ENCODE assay signal across 9 mouse cellular contexts in the genomic region with DNA sequence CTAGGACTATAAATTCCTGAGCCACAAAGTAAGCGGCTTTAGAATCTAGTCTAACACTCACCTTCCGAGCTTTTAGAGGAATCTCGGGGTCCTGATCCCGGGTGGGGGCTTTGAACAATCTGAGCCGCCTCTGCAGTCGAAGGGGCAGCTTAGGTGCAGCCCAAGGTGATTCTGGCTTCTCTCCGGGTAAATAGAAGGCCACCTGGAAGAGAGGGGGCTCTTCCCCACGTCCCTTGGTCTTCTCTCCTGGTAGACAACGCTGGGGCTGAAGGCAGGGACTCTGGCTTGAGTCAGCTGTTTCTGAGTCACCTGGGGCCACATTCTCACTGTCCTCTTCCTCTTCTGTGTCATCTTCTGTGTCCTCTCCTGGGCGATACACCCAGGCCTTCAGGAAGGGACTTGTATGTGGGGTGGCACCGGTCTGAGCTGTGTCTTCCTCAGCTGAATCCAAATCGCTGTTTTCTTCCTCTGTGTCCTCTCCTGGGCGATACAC. TPM values are rescaled to one million over a fixed set of nuclear protein-coding genes. Genes with fewer than 3 reads are reported as not detected.
DNase-seq lines count a peak whose midpoint lies in the region; ATAC-seq and TF ChIP-seq lines count a peak whose summit lies in the region.
"Had no signal": no experiment of that assay in that cellular context is flagged by ENCODE, and none has a peak within 500 bp of the region (broad histone marks: within the 10 kb centered on the region; RNA-seq: fewer than 3 reads in every experiment).

No protein-coding gene starts in this region.

- H3K4me3 ChIP-seq in cerebellum, adult 2 months (replicated peaks; ENCODE audit: insufficient read depth, low read depth, low read length), result peak overlapping the region; percentile 19
- H3K4me3 ChIP-seq in lung, embryonic 14.5 days (ENCODE audit: low read depth, low read length), result peak overlapping the region; percentile 26
- no peak overlapping the region for H3K4me3 ChIP-seq in neural tube, embryonic 15.5 days (replicated peaks)

- peak overlapping the region; percentile 4; the same call in 1 of the 2 replicates for H3K4me2 ChIP-seq in lung, embryonic 14.5 days
- peak overlapping the region; percentile 31 for H3K4me2 ChIP-seq in neural tube, embryonic 15.5 days

- H3K4me1 ChIP-seq in cerebellum, adult 2 months (ENCODE audit: control insufficient read depth, insufficient read depth, low read length), result peaks cover 13% of the 10 kb centered on the region
- H3K4me1 ChIP-seq in lung, embryonic 14.5 days (ENCODE audit: insufficient read depth), result no peaks in the 10 kb centered on the region
- peaks cover 42% of the 10 kb centered on the region for H3K4me1 ChIP-seq in neural tube, embryonic 15.5 days

- 0 out of 2 replicates have a peak overlapping the region, but pooled peaks have one; percentile 17 for H3K9ac ChIP-seq in lung, embryonic 14.5 days
- no peak overlapping the region for H3K9ac ChIP-seq in neural tube, embryonic 15.5 days (replicated peaks)

- TF ChIP-seq CTCF in cerebellum, adult 2 months (IDR thresholded peaks at IDR 0.05; ENCODE audit: borderline replicate concordance, insufficient read depth, low read depth, low read length), result no peak
- TF ChIP-seq CTCF in lung, embryonic 14.5 days (IDR thresholded peaks at IDR 0.05; ENCODE audit: low read depth), result no peak

- H3K9me3 ChIP-seq in lung, embryonic 14.5 days (ENCODE audit: low read depth, low read length), result no peaks in the 10 kb centered on the region
- no peaks in the 10 kb centered on the region for H3K9me3 ChIP-seq in neural tube, embryonic 15.5 days (replicated peaks)
- H3K9me3 ChIP-seq: neural tube, embryonic 12.5 days had no signal

- no peak overlapping the region for H3K27ac ChIP-seq in cerebellum, adult 2 months (ENCODE audit: insufficient read depth, low read length)
- H3K27ac ChIP-seq in lung, embryonic 14.5 days (ENCODE audit: low read depth), result no peak overlapping the region
- H3K27ac ChIP-seq in neural tube, embryonic 15.5 days (replicated peaks), result no peak overlapping the region
- H3K27ac ChIP-seq: neural tube, embryonic 12.5 days had no signal

- peak in 1 of 2 experiments; percentile 12 for DNase-seq in cerebellum, adult 2 months
- no peak for DNase-seq in cerebellum, adult 18-20 months
- DNase-seq in lung, embryonic 14.5 days, result no peak
- DNase-seq in lung, adult 18-20 months, result no peak
- DNase-seq in induced T-regulatory cell, adult 2 months (ENCODE audit: low read depth), result peak; percentile 40
- no peak for DNase-seq in thymus, postnatal 10 days (ENCODE audit: low spot score in 2 of 2)

- peaks cover 18% of the 10 kb centered on the region; the same call in 1 of the 2 replicates for H3K36me3 ChIP-seq in lung, embryonic 14.5 days (ENCODE audit: insufficient read depth)
- H3K36me3 ChIP-seq in neural tube, embryonic 15.5 days, result no peaks in the 10 kb centered on the region
- H3K36me3 ChIP-seq: neural tube, embryonic 12.5 days had no signal

- 81% methylated on average over 13 of the region's 13 CpGs for WGBS in cerebellum, adult 2 months
- 84% methylated on average over 13 of the region's 13 CpGs for whole genome bisulfite sequencing in lung, embryonic 14.5 days
- WGBS in neural tube, embryonic 15.5 days, result 87% methylated on average over 13 of the region's 13 CpGs

- no peak for TF ChIP-seq POLR2A in cerebellum, adult 2 months (IDR thresholded peaks at IDR 0.05; ENCODE audit: borderline replicate concordance, insufficient read depth, low read length)

- no peak for ATAC-seq in lung, embryonic 14.5 days (ENCODE audit: insufficient read depth)
- ATAC-seq in neural tube, embryonic 15.5 days (ENCODE audit: low FRiP score), result no peak
- no peak for ATAC-seq in megakaryocyte-erythroid progenitor cell, adult 5-6 weeks (replicated peaks; ENCODE audit: low FRiP score, low TSS enrichment, poor library complexity, severe bottlenecking)

- H3K27me3 ChIP-seq in cerebellum, adult 2 months (ENCODE audit: control insufficient read depth, insufficient read depth, low read length), result no peaks in the 10 kb centered on the region
- no peaks in the 10 kb centered on the region for H3K27me3 ChIP-seq in lung, embryonic 14.5 days (ENCODE audit: insufficient read depth, low read length)
- no peaks in the 10 kb centered on the region for H3K27me3 ChIP-seq in neural tube, embryonic 15.5 days (replicated peaks)
- H3K27me3 ChIP-seq: neural tube, embryonic 12.5 days had no signal

RNA-seq across cellular contexts. Expression of a gene that starts 2.3 kb away (rescaled TPM):
- 26.7 and 28.5 TPM in 2 replicates for polyA plus RNA-seq in cerebellum, adult 2 months (2012; rRNA removed)
- 15.6 and 17.5 TPM in 2 replicates for polyA plus RNA-seq in lung, embryonic 14.5 days (2014; fragmentation: Nextera tagmentation; extraction: Ambion mirVana)
- polyA plus RNA-seq in neural tube, embryonic 15.5 days (2015; fragmentation: Nextera tagmentation; extraction: Ambion mirVana), result 17.8 and 18.4 TPM in 2 replicates
- total RNA-seq in megakaryocyte-erythroid progenitor cell, adult 5-6 weeks (2014; fragmentation: Nextera tagmentation), result 35.5 and 79.3 TPM in 2 replicates
- total RNA-seq in megakaryocyte-erythroid progenitor cell, adult 5-6 weeks (2017), result 161 and 186 TPM in 2 replicates

RNA-seq across cellular contexts. Expression of a gene that starts 2.4 kb away (rescaled TPM):
- polyA plus RNA-seq in cerebellum, adult 2 months (2012; rRNA removed), result 1.2 and 1.3 TPM in 2 replicates
- 1.9 and 2.1 TPM in 2 replicates for polyA plus RNA-seq in lung, embryonic 14.5 days (2014; fragmentation: Nextera tagmentation; extraction: Ambion mirVana)
- 4.3 and 4.7 TPM in 2 replicates for polyA plus RNA-seq in neural tube, embryonic 15.5 days (2015; fragmentation: Nextera tagmentation; extraction: Ambion mirVana)
- 0.27 TPM in 1 of 2 replicates, not detected in the other for total RNA-seq in megakaryocyte-erythroid progenitor cell, adult 5-6 weeks (2014; fragmentation: Nextera tagmentation)
- total RNA-seq in megakaryocyte-erythroid progenitor cell, adult 5-6 weeks (2017), result not detected in 2 replicates

RNA-seq across cellular contexts. Expression of a gene that starts 13.5 kb away (rescaled TPM):
- 136 and 150 TPM in 2 replicates for polyA plus RNA-seq in cerebellum, adult 2 months (2012; rRNA removed)
- 194 and 201 TPM in 2 replicates for polyA plus RNA-seq in lung, embryonic 14.5 days (2014; fragmentation: Nextera tagmentation; extraction: Ambion mirVana)
- polyA plus RNA-seq in neural tube, embryonic 15.5 days (2015; fragmentation: Nextera tagmentation; extraction: Ambion mirVana), result 140 and 158 TPM in 2 replicates
- total RNA-seq in megakaryocyte-erythroid progenitor cell, adult 5-6 weeks (2014; fragmentation: Nextera tagmentation), result 100 and 140 TPM in 2 replicates
- total RNA-seq in megakaryocyte-erythroid progenitor cell, adult 5-6 weeks (2017), result 285 and 323 TPM in 2 replicates

RNA-seq across cellular contexts. Expression of a gene that starts 31.0 kb away (rescaled TPM):
- polyA plus RNA-seq in cerebellum, adult 2 months (2012; rRNA removed), result 1.3 and 1.9 TPM in 2 replicates
- 0.57 and 0.66 TPM in 2 replicates for polyA plus RNA-seq in lung, embryonic 14.5 days (2014; fragmentation: Nextera tagmentation; extraction: Ambion mirVana)
- polyA plus RNA-seq in neural tube, embryonic 15.5 days (2015; fragmentation: Nextera tagmentation; extraction: Ambion mirVana), result 0.93 TPM in 1 of 2 replicates, not detected in the other
- not detected in 2 replicates for total RNA-seq in megakaryocyte-erythroid progenitor cell, adult 5-6 weeks (2014; fragmentation: Nextera tagmentation)
- not detected in 2 replicates for total RNA-seq in megakaryocyte-erythroid progenitor cell, adult 5-6 weeks (2017)

RNA-seq across cellular contexts. Expression of a gene that starts 35.1 kb away (rescaled TPM):
- 4.7 and 5.6 TPM in 2 replicates for polyA plus RNA-seq in cerebellum, adult 2 months (2012; rRNA removed)
- polyA plus RNA-seq in lung, embryonic 14.5 days (2014; fragmentation: Nextera tagmentation; extraction: Ambion mirVana), result 3.0 and 3.3 TPM in 2 replicates
- 4.2 and 4.8 TPM in 2 replicates for polyA plus RNA-seq in neural tube, embryonic 15.5 days (2015; fragmentation: Nextera tagmentation; extraction: Ambion mirVana)
- total RNA-seq in megakaryocyte-erythroid progenitor cell, adult 5-6 weeks (2014; fragmentation: Nextera tagmentation), result 1.9 and 2.5 TPM in 2 replicates
- 1.8 and 3.5 TPM in 2 replicates for total RNA-seq in megakaryocyte-erythroid progenitor cell, adult 5-6 weeks (2017)
